In genomic region chr4:139336822-139337483, GRCm38 (mm10) we compare ENCODE assay signal across 8 mouse cellular contexts. TPM values are rescaled to one million over a fixed set of nuclear protein-coding genes. Genes with fewer than 3 reads are reported as not detected.
A peak's percentile ranks its signal among the peaks of the same experiment; 100 is the strongest.
DNase-seq lines count a peak whose midpoint lies in the region; ATAC-seq lines count a peak whose summit lies in the region.

No protein-coding gene starts in this region.

- H3K4me3 ChIP-seq in hindbrain, embryonic 13.5 days: no peak overlapping the region

- H3K4me2 ChIP-seq in hindbrain, embryonic 13.5 days: peak overlapping the region; percentile 27; the same call in 1 of the 2 replicates

- no peak for ATAC-seq in hindbrain, embryonic 13.5 days (ENCODE audit: low FRiP score)
- peak; percentile 88 for ATAC-seq in megakaryocyte, adult 5-6 weeks (ENCODE audit: poor library complexity, severe bottlenecking)

- no peaks in the 10 kb centered on the region for H3K4me1 ChIP-seq in hindbrain, embryonic 13.5 days (replicated peaks)

- no peaks in the 10 kb centered on the region for H3K9me3 ChIP-seq in hindbrain, embryonic 13.5 days

- peaks cover 17% of the 10 kb centered on the region for H3K27me3 ChIP-seq in hindbrain, embryonic 13.5 days

- H3K36me3 ChIP-seq in hindbrain, embryonic 13.5 days: no peaks in the 10 kb centered on the region

- H3K9ac ChIP-seq in hindbrain, embryonic 13.5 days: no peak overlapping the region

- H3K27ac ChIP-seq in hindbrain, embryonic 13.5 days: no peak overlapping the region

- DNase-seq in ZHBTc4 (ENCODE audit: low read depth, low spot score): peak; percentile 94
- DNase-seq in cerebellum, postnatal 10 days: peak; percentile 86 to 88
- peak; percentile 29 to 47 for DNase-seq in frontal cortex, postnatal 36 days (ENCODE audit: low spot score in 2 of 2)
- peak; percentile 40 to 86 for DNase-seq in layer of hippocampus, postnatal 25 days (ENCODE audit: extremely low spot score in 1 of 2, low spot score in 1 of 2)
- DNase-seq in right cerebral cortex, postnatal 25 days: peak; percentile 48
- DNase-seq in urinary bladder, postnatal 36 days (ENCODE audit: low spot score in 2 of 2): peak; percentile 71 to 79

- 31% methylated on average over 24 of the region's 24 CpGs for WGBS in hindbrain, embryonic 13.5 days

RNA-seq across cellular contexts. Expression of gene Mrto4, which starts 15.4 kb away (rescaled TPM):
- polyA plus RNA-seq in hindbrain, embryonic 13.5 days (2015; fragmentation: Nextera tagmentation; extraction: Ambion mirVana): 88.1 and 97.5 TPM in 2 replicates
- total RNA-seq in layer of hippocampus, postnatal 25 days (2021): 10 to 100 TPM; 45.5 to 50.6 TPM
- total RNA-seq in megakaryocyte, adult 5-6 weeks (2015): 47.1 and 52.4 TPM in 2 replicates
- 23.7 and 33.9 TPM in 2 replicates for total RNA-seq in megakaryocyte, adult 5-6 weeks (2017)

RNA-seq across cellular contexts. Expression of gene Emc1, which starts 15.4 kb away (rescaled TPM):
- polyA plus RNA-seq in hindbrain, embryonic 13.5 days (2015; fragmentation: Nextera tagmentation; extraction: Ambion mirVana): 36.2 and 42.2 TPM in 2 replicates
- total RNA-seq in layer of hippocampus, postnatal 25 days (2021): 10 to 100 TPM; 83.0 to 86.7 TPM
- 13.0 and 14.5 TPM in 2 replicates for total RNA-seq in megakaryocyte, adult 5-6 weeks (2015)
- 32.3 and 37.8 TPM in 2 replicates for total RNA-seq in megakaryocyte, adult 5-6 weeks (2017)

RNA-seq across cellular contexts. Expression of gene Ubr4, which starts 15.5 kb away (rescaled TPM):
- polyA plus RNA-seq in hindbrain, embryonic 13.5 days (2015; fragmentation: Nextera tagmentation; extraction: Ambion mirVana): 73.7 and 76.4 TPM in 2 replicates
- total RNA-seq in layer of hippocampus, postnatal 25 days (2021): 100 to 1,000 TPM; 132 to 174 TPM
- total RNA-seq in megakaryocyte, adult 5-6 weeks (2015): 59.0 and 73.3 TPM in 2 replicates
- 49.1 and 66.8 TPM in 2 replicates for total RNA-seq in megakaryocyte, adult 5-6 weeks (2017)

RNA-seq across cellular contexts. Expression of gene Akr7a5, which starts 26.4 kb away (rescaled TPM):
- polyA plus RNA-seq in hindbrain, embryonic 13.5 days (2015; fragmentation: Nextera tagmentation; extraction: Ambion mirVana): 58.7 and 60.0 TPM in 2 replicates
- 10 to 100 TPM; 30.5 to 37.9 TPM for total RNA-seq in layer of hippocampus, postnatal 25 days (2021)
- 3.9 and 4.2 TPM in 2 replicates for total RNA-seq in megakaryocyte, adult 5-6 weeks (2015)
- 5.8 and 7.1 TPM in 2 replicates for total RNA-seq in megakaryocyte, adult 5-6 weeks (2017)

RNA-seq across cellular contexts. Expression of gene Pqlc2, which starts 26.4 kb away (rescaled TPM):
- 14.3 TPM in 2 replicates for polyA plus RNA-seq in hindbrain, embryonic 13.5 days (2015; fragmentation: Nextera tagmentation; extraction: Ambion mirVana)
- total RNA-seq in layer of hippocampus, postnatal 25 days (2021): 10 to 100 TPM; 11.6 to 12.3 TPM
- 9.8 and 11.1 TPM in 2 replicates for total RNA-seq in megakaryocyte, adult 5-6 weeks (2015)
- total RNA-seq in megakaryocyte, adult 5-6 weeks (2017): 12.8 and 16.1 TPM in 2 replicates

Comparison
In these comparisons a context has a peak if more than half of its experiments do, and no peak if none do; other contexts are left out.
1. DNase-seq: peak in every context shown above with its lines; median percentile 94 in ZHBTc4; 87 in cerebellum, postnatal 10 days; 75 in urinary bladder, postnatal 36 days; 63 in layer of hippocampus, postnatal 25 days; 48 in right cerebral cortex, postnatal 25 days; 38 in frontal cortex, postnatal 36 days.